ENCODE assay signal across 8 mouse cellular contexts in the genomic region with DNA sequence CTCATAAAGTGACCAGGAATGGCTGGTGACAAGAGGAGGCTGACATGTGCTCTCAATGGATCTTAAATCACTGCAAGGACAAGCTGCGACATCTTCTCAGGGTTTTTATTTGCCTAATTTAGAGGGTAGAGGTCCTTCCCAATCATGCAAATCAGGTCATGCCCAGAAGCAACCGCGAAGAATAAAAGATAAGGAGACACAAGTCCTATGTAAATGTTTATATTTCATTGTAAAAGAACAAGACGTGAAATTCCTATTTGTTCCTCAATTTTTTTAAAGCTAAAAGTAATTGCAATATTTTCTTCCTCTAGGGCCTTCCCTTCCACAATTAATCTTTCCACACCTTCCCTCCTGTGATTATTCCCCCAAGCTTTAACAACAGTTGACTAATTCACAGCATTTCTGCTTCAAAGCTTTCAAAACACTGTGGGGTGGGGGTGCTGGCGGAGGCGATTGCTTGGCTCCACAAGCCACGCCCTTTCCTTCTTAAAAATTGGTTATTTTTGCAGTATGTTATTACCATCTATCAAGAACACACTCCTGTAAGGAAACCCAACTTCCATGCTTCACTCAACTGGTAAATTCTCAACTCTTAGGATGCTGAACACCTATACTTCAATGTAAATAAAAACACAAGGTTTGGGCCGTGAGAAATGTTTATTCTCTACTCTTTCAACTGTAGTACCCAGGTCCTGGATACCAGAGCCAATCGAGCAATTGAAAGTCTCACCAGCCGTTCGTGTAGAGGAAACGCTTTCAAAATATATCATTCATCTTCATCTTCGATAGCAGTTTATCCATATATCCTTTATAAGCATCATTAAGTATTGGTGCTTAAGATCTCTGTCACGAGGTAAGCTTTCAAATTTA. TPM values are rescaled to one million over a fixed set of nuclear protein-coding genes. Genes with fewer than 3 reads are reported as not detected.
DNase-seq lines count a peak whose midpoint lies in the region; ATAC-seq lines count a peak whose summit lies in the region.

No protein-coding gene starts in this region.

- H3K9ac ChIP-seq in kidney, embryonic 16.5 days (replicated peaks; ENCODE audit: low read length): no peak overlapping the region
- peak overlapping the region; percentile 99 for H3K9ac ChIP-seq in hindbrain, embryonic 14.5 days

- H3K4me2 ChIP-seq in kidney, embryonic 16.5 days (replicated peaks; ENCODE audit: low read depth, low read length): peak overlapping the region; percentile 85
- H3K4me2 ChIP-seq in hindbrain, embryonic 14.5 days (replicated peaks): peak overlapping the region; percentile 91

- H3K4me1 ChIP-seq in kidney, embryonic 16.5 days (ENCODE audit: insufficient read depth, low read length): peaks cover 29% of the 10 kb centered on the region
- H3K4me1 ChIP-seq in hindbrain, embryonic 14.5 days (replicated peaks; ENCODE audit: control insufficient read depth, insufficient read depth, low read length): peaks cover 27% of the 10 kb centered on the region

- no peak overlapping the region for H3K27ac ChIP-seq in kidney, embryonic 16.5 days (ENCODE audit: low read length)
- H3K27ac ChIP-seq in hindbrain, embryonic 14.5 days: no peak overlapping the region

- H3K27me3 ChIP-seq in kidney, embryonic 16.5 days (ENCODE audit: insufficient read depth, low read length): no peaks in the 10 kb centered on the region
- no peaks in the 10 kb centered on the region for H3K27me3 ChIP-seq in hindbrain, embryonic 14.5 days (ENCODE audit: control insufficient read depth, insufficient read depth, low read length)

- intact Hi-C loops in gastrocnemius, postnatal 14 days (cut with DNase I; ENCODE audit: low total_unique reads): loop anchor here (5.0 kb wide), 1 partner anchor 37 kb away; no protein-coding TSS in a partner anchor

- H3K9me3 ChIP-seq in kidney, embryonic 16.5 days (ENCODE audit: low read length): peaks cover 5% of the 10 kb centered on the region; the same call in 1 of the 2 replicates
- no peaks in the 10 kb centered on the region for H3K9me3 ChIP-seq in hindbrain, embryonic 14.5 days (ENCODE audit: control insufficient read depth, low read length)

- peak overlapping the region; percentile 78 for H3K4me3 ChIP-seq in kidney, embryonic 16.5 days (ENCODE audit: low read length)
- H3K4me3 ChIP-seq in hindbrain, embryonic 14.5 days (replicated peaks; ENCODE audit: low read length): peak overlapping the region; percentile 72

- DNase-seq in kidney, adult 8-10 months: no peak
- DNase-seq in embryo, embryonic 10.5 days (ENCODE audit: low spot score): peak; percentile 38
- no peak for DNase-seq in hindbrain, embryonic 14.5 days (ENCODE audit: low spot score)
- peak; percentile 23 for DNase-seq in lung, postnatal 14 days
- DNase-seq in gastrocnemius, postnatal 14 days: no peak
- no peak for DNase-seq in thymus, adult 18-20 months
- no peak for DNase-seq in yolk sac, embryonic 10.5 days (ENCODE audit: low spot score)

- 8% methylated on average over 14 of the region's 14 CpGs for WGBS in kidney, embryonic 16.5 days
- 12% methylated on average over 14 of the region's 14 CpGs for WGBS in hindbrain, embryonic 14.5 days

- ATAC-seq in kidney, embryonic 16.5 days (ENCODE audit: low FRiP score, low TSS enrichment): no peak
- ATAC-seq in hindbrain, embryonic 14.5 days (ENCODE audit: low FRiP score): no peak

- H3K36me3 ChIP-seq in kidney, embryonic 16.5 days (ENCODE audit: insufficient read depth, low read length): no peaks in the 10 kb centered on the region
- no peaks in the 10 kb centered on the region for H3K36me3 ChIP-seq in hindbrain, embryonic 14.5 days (replicated peaks; ENCODE audit: control insufficient read depth, insufficient read depth)

RNA-seq across cellular contexts. Expression of gene Brpf3, which starts 1.4 kb away (rescaled TPM):
- polyA plus RNA-seq in kidney, embryonic 16.5 days (2015; fragmentation: Nextera tagmentation; extraction: Ambion mirVana): 9.9 and 11.0 TPM in 2 replicates
- polyA plus RNA-seq in hindbrain, embryonic 14.5 days (2014; fragmentation: Nextera tagmentation; extraction: Ambion mirVana): 8.0 and 8.9 TPM in 2 replicates
- total RNA-seq in gastrocnemius, postnatal 14 days (2021): 10 to 100 TPM; 14.5 to 15.0 TPM

RNA-seq across cellular contexts. Expression of gene Mapk13, which starts 30.4 kb away (rescaled TPM):
- polyA plus RNA-seq in kidney, embryonic 16.5 days (2015; fragmentation: Nextera tagmentation; extraction: Ambion mirVana): 52.5 and 57.2 TPM in 2 replicates
- 0.56 and 1.6 TPM in 2 replicates for polyA plus RNA-seq in hindbrain, embryonic 14.5 days (2014; fragmentation: Nextera tagmentation; extraction: Ambion mirVana)
- total RNA-seq in gastrocnemius, postnatal 14 days (2021): under 1 TPM; 0.24 to 0.39 TPM

RNA-seq across cellular contexts. Expression of gene Pnpla1, which starts 58.7 kb away (rescaled TPM):
- 0.08 TPM in 1 of 2 replicates, not detected in the other for polyA plus RNA-seq in kidney, embryonic 16.5 days (2015; fragmentation: Nextera tagmentation; extraction: Ambion mirVana)
- polyA plus RNA-seq in hindbrain, embryonic 14.5 days (2014; fragmentation: Nextera tagmentation; extraction: Ambion mirVana): 0.07 TPM in 1 of 2 replicates, not detected in the other
- total RNA-seq in gastrocnemius, postnatal 14 days (2021): under 1 TPM in 1 of 2 experiments, not detected in 1; 0.04 TPM

Comparison
In these comparisons a context has a peak if more than half of its experiments do, and no peak if none do; other contexts are left out.
1. DNase-seq: peak in embryo, embryonic 10.5 days (single experiment) and lung, postnatal 14 days (single experiment); none in kidney, adult 8-10 months (0 of 2), hindbrain, embryonic 14.5 days (single experiment), gastrocnemius, postnatal 14 days (single experiment), thymus, adult 18-20 months (0 of 2) and yolk sac, embryonic 10.5 days (single experiment).
2. RNA of gene Mapk13, which starts 30.4 kb away (polyA plus RNA-seq): 52.5 to 57.2 TPM in kidney, embryonic 16.5 days; 0.56 to 1.6 TPM in hindbrain, embryonic 14.5 days; every median in the first group is over 10 times any median in the second.